Mouse (Mus musculus): ENCODE measurements around the gene Kcnd3. TPM values are rescaled to one million over a fixed set of nuclear protein-coding genes. Genes with fewer than 3 reads are reported as not detected.
A peak's percentile ranks its signal among the peaks of the same experiment; 100 is the strongest.

Gene Kcnd3
- total RNA-seq, 2 experiments from 2014 or later, result 0.05 TPM; not detected in 1

DNA sequence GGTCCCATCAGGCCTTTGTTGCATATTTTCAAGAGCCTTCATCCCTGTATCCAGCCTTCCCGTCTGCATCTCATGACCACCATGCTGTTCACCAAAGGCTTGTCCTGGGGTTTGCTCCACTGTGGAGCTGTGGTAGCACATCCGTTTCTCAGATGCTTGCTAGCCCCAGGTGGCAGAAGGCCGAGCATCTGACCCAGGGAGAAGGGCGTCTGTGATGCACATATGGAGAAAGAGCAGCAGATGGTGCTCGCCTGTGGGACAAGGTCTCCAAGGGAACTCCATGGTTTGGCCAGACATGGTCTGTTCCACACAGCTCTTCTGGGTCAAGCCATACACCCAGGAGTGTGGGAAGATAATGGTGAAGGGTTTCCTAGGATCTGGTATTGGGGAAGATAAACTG, 191.4 kb downstream of the Kcnd3 start:
- no peak for ATAC-seq (replicated peaks; ENCODE audit: poor library complexity)

DNA sequence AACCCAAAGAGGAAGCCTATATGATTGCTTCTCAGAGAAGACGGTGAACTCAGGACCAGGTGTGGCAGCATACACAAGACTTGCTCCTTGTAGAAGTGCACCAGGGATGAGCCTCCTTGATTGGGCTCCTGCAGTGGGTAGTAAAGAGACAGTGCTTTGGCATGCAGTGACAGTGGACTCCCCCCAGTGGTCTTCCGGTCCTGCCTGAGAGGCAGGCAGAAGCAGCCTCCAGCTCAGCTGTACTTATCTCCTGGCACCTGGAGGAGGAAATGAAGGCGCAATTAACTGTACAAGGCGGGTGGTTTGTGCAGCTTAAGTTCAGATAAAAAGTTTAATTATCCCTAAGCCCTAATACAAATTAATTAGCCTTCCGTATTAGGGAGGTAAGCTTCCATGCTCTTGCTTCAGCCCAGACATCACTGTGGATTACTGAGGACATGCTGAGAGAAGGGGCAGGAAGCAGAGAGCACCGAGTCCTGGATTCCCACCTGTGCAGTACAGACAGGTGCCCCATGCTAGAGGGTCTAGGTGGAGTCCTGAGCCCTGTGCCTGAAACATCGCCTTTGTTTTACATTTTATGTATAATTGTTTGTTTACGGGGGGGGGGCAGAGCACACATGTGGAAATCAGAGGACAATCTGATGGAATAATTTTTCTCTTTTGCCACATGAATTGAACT, 196.9 kb downstream of the Kcnd3 start:
- 0 out of 2 replicates have a peak, but pooled peaks have one; percentile 34 for ATAC-seq (replicated peaks; ENCODE audit: poor library complexity)

DNA sequence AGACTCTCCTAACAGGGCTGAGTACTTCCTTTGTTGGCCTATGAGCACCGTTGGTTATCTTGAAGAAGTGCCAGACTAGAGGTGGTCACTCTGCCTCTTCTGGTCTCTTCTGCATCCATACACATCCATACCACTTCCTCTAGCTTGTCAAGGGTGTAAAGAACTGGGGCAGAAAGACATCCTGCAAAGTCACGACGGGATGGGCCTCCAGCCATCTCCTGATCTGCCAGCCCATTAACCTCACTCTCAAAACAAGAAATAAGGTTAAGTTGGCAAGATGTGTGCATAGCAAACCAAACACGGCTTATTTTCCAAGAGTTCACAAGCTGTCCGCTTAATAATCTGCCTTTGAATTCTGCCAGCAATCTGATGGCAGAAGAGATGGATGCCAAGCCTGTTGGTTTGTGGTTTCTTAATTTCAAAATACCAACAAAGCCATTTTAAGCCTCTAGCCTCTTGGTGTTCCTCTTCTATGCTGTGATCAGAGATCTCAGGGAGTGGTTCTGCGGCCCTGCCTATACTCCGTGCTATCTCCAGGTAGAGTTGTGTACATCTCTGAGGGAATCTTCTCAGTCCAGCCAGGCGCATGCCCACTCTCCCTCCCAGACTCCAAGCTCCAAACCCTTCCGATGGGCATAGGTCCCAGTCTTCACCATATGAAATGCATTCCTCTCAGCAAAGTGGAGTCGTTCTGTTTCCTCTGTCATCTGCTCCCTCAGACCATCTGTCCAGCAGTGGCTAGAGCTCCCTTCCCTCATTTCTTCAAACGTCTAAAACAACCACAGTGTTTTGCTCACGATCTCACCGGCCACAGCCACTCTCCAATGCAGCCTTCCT, 201.6 kb downstream of the Kcnd3 start:
- peak; percentile 47 for ATAC-seq (replicated peaks; ENCODE audit: poor library complexity)

DNA sequence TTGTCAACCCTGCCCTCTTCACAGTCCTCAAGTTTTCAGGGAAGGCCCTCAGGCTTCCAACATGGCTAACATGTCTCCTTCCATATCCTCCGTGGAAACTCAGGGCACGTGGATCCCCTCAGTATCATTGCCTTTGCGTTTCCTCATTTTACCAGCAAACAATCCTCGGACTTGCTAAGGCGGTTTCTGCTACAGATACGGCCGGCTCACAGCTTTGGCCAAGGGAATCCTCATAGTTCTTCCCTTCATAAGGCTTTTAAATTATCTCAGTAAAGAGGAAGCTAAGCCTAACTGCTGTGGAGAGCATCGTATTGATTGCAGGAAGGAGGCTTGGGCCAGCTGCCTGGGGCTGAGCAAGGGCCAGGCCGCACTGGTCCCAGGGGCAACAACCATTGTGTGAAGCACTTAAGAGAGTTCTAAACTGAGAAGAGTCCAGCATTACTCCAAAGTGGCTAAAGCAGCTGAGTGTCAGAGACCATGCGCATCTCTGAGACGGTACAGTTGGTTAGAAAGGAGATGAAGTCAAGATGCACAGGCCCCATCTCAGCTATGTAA, 203.0 kb downstream of the Kcnd3 start:
- ATAC-seq (replicated peaks; ENCODE audit: poor library complexity), result no peak

DNA sequence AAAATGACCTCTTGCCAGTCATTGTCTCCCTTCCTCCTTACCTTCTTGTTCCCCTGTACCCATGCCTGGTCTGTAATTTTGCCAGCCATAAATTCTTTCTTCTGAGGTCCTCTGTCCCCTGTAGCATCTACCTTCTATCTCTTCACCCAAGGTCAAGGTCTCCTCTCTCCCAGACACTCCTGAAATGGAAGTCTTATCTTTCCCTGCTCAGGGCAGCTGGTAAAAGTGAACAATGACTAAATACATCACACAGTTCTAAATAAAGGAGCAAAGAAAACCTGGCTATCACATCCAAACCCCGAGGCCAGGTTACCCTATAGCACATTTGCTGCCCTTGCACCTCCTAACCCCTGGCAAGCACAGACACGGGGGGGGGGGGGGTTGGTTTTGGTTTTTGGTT, 208.4 kb downstream of the Kcnd3 start:
- ATAC-seq (replicated peaks; ENCODE audit: poor library complexity), result no peak

DNA sequence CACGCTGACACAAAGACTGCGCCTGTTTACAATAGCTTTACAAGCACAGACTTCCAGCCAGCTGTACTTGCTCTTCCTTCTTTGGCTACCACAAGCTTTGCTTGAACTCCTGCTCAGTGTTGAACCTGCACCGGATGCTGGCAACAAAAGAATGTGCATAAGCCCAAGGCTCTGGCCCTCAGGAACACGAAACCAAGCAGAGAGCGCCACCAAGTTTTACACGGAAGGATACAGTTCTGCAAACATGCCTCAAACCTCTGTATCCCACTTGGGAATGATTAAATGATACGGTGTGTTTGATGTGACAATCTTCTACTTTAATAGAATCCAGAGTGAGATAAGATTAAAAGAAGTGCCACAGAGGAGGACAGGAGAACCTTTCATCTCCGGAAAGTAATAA, 210.9 kb downstream of the Kcnd3 start:
- no peak for ATAC-seq (replicated peaks; ENCODE audit: poor library complexity)

DNA sequence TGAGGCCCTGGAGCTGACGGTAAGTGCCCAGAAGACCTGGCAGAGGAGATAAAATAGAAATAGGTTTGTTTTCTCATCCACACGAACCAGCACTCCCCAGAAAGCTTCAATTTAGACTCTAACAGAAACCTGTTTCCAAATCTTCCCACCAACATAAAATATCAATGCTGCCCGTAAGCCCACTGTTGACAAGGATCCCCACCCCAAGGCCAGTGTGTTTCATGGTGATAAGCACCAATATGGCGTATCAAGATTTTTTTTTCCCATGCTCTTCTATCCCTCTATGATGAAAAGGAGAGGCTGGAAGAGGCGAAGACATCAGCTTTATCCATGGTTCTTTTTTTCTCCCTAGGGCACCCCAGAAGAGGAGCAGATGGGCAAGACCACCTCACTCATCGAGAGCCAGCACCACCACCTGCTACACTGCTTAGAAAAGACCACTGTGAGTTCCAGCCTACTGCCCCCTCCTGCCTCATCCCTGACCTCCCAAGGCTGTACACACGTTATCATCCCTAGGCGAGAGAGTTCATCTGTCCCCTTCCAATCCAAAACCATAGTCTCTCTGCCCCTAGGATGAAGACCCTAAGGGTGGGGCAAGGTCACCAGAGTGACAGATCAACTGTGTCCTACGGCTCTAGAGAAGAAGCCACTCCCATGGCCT, 213.1 kb downstream of the Kcnd3 start:
- ATAC-seq (replicated peaks; ENCODE audit: poor library complexity), result peak; percentile 57

DNA sequence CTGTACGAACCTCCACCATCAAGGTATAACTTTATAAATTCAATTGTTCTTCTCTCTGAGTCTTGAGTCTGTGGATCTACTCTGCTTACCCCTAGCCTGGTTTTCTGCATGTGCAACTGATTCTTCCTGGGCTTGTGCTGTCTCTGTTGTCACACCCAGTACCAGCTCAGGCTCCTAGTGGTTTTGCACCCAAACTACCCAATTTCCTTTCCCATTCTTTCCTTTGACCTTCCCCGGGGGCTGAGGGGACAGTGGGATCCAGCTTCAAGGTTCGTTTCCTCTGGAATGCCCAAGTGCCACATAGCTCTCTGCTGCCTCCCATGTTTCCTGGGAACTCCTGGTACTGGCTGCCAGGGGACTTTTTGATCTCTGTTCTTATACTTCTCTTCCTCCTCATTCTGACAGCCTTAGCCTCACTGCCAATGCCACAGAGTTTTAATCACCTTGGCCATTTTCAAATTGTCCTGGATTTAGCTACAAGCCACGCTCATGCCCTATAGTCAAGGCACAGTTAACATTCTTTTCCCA, 214.9 kb downstream of the Kcnd3 start:
- no peak for ATAC-seq (replicated peaks; ENCODE audit: poor library complexity)

DNA sequence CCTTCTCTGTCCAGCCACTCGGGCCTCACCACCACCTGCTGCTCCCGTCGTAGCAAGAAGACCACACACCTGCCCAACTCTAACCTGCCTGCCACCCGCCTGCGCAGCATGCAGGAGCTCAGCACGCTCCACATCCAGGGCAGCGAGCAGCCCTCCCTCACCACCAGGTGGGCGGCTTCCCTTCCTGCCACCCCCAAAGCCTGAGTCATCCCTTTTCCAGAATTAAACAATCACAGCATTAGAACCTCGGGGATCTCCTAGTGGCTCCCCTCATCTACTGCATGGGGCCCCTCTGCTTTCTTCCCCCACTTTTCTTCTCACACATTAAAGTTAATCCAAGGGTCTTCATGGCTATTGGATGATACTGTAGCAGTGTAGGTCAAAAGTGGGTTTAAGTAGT, 216.0 kb downstream of the Kcnd3 start:
- ATAC-seq (replicated peaks; ENCODE audit: poor library complexity), result no peak

DNA sequence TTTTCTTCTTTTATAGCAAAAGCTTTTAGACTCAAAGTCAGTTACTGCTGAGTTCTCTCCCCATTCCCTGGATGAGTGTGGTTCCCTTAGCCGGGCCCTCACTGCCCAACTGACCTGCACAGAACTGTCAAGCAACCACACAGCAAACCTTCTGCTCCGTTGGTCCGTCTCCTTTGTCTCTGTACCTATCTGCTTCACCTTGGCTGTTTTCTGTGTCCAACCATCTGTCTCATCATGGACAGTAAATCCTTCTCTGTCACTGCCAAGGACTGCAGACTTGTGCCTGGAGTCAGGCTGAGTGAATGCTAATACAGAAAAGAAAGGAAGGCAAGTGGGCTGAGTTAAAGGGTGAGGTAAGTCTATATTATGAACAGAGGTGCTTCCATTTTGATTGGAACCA, 217.6 kb downstream of the Kcnd3 start:
- ATAC-seq (replicated peaks; ENCODE audit: poor library complexity), result no peak

DNA sequence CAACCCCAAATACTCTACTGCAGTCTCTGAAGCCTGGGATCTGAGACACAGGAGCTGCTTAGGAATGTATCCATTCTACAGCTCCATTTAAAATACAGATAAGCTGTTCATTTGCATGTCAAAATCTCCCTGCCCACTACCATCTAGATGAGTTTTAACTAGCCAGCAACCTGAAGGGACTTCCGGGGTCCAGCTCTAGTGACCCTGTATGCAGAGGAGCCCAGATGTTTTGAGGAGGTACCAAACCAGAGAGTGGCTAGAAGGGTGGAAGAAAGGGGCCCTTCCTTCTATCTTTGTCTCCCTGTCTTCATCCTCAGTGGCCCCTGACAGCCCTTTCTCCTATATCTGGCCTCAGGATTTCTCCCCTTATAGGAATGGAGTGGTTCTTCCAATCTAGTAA, 218.7 kb downstream of the Kcnd3 start:
- no peak for ATAC-seq (replicated peaks; ENCODE audit: poor library complexity)

DNA sequence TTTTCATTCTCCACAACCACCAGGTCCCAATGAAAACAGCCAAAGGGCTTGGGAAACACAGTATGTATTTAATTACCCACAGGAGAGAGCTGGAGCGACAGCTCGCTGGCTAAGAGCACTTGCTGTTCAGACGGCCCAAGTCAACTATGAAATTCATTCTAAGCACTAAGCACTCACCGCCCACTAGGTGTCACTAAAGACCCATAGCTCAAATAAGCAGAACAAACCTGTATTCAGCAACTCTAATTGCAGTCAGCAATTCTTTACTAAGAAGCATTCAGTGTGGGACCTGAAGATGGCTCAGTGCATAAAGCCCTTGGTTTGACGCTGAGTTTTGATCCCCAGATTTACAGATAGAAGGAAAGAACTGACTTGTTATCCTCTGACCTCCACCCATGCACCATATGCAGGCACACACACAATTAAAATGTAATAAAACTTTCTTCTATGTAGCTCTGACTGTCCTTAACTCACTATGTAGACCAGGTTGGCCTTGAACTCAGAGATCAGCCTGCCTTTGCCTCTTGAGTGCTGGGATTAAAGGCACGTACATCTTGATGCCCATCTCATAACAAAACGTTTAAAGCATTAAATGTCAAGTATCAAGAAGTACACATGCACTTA, 222.6 kb downstream of the Kcnd3 start:
- peak; percentile 95 for ATAC-seq (replicated peaks; ENCODE audit: poor library complexity)

DNA sequence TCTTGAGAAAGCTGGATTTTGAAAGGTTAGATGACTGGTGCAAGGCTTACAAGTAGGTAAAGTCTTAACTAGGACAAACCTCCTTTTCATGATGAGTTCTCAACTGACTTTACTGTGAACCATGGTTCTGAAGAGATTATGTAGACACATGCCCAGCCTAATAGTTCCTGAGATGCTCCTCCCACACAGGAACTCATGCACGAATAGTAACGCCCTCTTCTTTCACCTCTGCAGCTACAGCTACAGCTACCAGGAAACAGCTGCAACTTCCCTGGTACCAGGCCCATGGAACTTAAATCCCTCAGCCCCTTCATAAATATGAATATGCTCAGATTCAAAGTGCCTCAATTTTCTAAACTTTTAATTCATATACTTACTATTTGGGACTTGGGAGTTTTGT, 223.8 kb downstream of the Kcnd3 start:
- peak; percentile 56 for ATAC-seq (replicated peaks; ENCODE audit: poor library complexity)

DNA sequence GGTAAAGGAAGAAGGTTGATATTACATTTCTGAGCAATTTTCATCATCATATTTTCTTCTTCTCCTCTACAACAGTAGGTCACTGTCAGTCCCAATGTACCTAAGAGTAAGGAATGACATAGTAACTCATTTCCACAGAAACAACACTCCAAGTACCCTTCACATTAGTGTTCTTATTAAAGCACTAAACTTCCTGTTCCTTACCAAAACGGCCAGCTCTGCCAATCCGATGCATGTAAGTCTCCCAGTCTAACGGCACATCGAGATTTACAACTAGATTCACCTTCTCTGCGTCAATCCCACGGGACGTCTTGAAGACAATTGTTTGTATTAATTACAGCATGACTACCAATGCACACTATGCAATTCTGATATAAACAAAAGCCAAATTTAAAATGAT, 228.2 kb downstream of the Kcnd3 start:
- ATAC-seq (replicated peaks; ENCODE audit: poor library complexity), result no peak

DNA sequence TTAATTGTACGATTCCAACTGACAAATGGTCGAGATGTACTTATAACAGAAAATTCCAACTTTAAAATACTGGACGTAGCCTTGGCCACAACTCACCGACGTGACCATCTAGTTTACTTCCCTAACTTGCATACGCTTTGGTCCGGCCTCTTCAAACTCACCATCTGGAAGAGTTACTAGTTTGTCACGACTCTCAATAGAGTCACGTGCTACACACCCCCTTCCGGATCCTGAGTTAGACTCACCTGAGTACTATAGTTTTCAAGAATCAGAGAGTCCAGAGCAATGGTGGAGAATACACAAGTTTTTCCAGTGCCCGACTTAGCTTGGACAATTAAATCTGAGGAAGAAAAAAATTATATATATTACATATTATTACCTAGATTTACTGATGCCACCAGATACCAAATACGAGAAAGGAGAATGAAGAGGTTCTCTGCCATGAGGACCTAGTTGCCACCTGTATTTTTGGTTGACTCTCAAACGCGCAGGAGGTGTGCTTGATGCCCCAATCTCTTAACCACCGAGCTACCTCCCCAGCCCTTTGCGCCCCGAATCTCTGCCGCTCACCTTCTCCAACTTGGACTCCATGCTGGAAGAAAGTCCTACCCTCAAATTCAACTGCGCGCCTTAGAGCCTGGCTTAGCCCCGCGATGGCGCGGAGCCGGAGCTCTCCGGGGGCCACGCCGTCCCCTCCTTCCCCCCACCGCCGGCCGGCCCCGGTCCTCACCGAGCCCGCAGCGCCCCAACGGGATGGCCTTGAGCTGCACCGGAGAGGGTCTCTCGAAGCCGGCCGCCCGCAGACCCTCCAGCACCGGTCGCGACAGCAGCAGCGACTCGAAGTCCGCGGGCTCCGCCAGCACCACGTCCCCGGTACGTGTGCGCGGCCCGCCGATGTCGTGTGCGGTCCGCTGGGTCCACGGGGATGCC, 234.5 kb downstream of the Kcnd3 start:
- no peak for ATAC-seq (replicated peaks; ENCODE audit: poor library complexity)

DNA sequence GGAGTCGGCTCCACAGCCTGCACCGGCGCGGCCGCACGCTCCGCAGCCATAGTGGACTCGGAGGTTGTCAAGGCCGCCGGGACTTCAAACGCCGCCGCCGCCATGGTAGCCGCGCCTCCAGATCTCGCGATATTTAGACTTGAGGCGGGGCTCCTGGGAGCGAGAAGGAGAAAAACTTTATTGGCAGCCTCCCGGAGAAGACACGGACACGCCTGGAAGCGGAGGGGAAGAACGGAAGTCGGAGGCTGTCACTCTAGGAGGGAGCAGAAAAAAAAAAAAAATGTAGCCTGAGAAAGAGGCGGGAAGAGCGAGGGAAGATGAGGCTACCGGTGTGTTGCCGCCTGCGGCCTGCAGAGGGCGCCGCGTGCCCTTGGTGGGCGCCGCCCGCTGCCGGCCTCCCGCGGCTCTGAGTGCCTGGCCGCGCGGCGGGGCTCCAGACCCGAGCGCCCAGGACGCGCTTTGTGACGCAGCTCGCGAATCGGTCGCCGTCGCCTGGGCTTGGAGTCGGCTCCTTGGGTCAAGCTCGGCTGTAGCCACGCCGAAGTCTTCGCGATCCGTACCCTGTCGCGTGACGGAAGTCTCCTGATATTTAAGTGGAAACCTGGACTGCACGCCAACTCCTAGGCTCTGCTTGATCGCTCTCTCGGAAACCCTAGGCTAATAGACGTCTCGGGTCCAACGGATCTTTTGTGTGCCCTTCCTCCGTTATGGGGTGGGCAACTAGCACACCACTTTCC, 235.4 kb downstream of the Kcnd3 start, which contains the start of gene Ddx20:
Ddx20 (minus strand) TSS at position 251 of the 737 bp plus-strand sequence.
- peak; percentile 93 for ATAC-seq (replicated peaks; ENCODE audit: poor library complexity)

DNA sequence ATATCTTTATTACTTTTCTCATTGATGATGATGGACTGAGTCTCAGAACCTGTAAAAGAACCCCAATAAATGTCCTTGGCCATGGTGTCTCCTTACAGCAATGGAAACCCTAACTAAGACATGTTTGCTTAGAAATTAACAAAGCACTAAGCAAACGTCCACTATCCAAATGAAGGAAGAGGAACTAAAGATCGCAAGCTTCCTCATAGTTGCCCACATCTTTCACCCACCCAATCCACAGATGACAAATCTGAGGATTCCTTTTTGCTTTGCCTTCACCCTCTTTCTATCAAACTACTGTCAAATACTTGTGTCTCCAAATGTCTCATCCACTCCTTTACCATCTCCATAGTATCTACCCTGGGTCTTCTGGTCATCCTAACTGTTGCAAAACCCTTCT, 236.4 kb downstream of the Kcnd3 start:
- no peak for ATAC-seq (replicated peaks; ENCODE audit: poor library complexity)

DNA sequence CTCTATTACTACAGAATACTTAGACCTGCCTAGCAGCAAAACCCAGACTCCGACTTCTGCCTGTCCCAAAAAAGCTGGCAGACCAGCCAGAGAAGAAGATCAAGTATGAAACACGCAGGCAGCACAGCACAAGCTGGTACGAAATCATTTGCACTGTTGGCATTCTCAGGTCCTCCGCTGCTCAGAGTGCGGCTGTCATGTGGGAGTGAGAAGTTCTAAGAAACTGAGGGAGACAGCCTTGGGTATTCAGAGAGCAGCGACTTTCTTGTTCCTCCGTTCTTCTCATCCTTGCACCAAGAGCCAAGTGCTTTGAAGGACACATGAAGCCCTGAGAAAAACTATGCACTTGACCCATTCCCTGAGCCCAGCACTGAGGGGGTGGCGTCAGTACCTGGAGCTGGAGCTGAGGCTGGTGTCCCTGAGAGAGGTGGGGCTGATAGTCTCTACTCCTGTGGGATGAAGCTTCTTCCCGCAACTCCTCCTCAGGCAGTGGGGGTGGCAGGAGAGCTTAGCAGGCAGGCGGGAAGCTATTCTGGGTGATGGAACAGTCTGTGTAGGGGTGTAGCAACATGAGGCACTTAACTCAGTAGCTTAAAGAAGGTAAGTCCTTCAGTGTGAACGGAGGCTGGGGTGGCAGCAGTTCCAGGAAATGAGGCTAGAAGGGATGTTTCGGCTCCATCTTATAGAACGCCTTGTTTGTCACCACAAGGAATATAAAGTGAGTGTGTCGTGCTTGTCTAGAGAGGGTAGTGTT, 241.4 kb downstream of the Kcnd3 start:
- ATAC-seq (replicated peaks; ENCODE audit: poor library complexity), result no peak

All from megakaryocyte progenitor cell, adult 5-6 weeks (primary cell).